Mouse (Mus musculus): ENCODE data around the gene Tdrd5.
A peak's percentile ranks its signal among the peaks of the same experiment; 100 is the strongest.
"Not testable (repeated sequence)": the region's sequence is repeated elsewhere in the genome, so short reads cannot be mapped to it uniquely, and the experiment has no call there.

Gene Tdrd5

GRCm38 (mm10) chr1:156251096-156251495 is 52.4 kb downstream of the Tdrd5 start:
- DNase-seq, result not testable (repeated sequence)

- DNase-seq, result no peak
Observed at GRCm38 (mm10) chr1:156247893-156248292, 55.6 kb downstream of the Tdrd5 start.

- DNase-seq, result no peak
Observed at GRCm38 (mm10) chr1:156241713-156242348, 61.6 kb downstream of the Tdrd5 start.

- no peak for DNase-seq
Observed at GRCm38 (mm10) chr1:156241035-156241434, 62.4 kb downstream of the Tdrd5 start.

GRCm38 (mm10) chr1:156231122-156231521 is 72.3 kb downstream of the Tdrd5 start:
- DNase-seq, result no peak

- no peak for DNase-seq
Observed at GRCm38 (mm10) chr1:156230339-156231089, 73.0 kb downstream of the Tdrd5 start.

GRCm38 (mm10) chr1:156229448-156229847 is 74.0 kb downstream of the Tdrd5 start:
- peak; percentile 44 for DNase-seq

GRCm38 (mm10) chr1:156228728-156229127 is 74.7 kb downstream of the Tdrd5 start:
- DNase-seq, result no peak

- no peak for DNase-seq
Observed at GRCm38 (mm10) chr1:156226903-156227302, 76.6 kb downstream of the Tdrd5 start.

- no peak for DNase-seq
Observed at GRCm38 (mm10) chr1:156222205-156223000, 81.1 kb downstream of the Tdrd5 start.

- peak; percentile 72 for DNase-seq
Observed at GRCm38 (mm10) chr1:156221327-156221726, 82.1 kb downstream of the Tdrd5 start.

GRCm38 (mm10) chr1:156218573-156218972 is 84.9 kb downstream of the Tdrd5 start:
- no peak for DNase-seq

GRCm38 (mm10) chr1:156217941-156218340 is 85.5 kb downstream of the Tdrd5 start:
- no peak for DNase-seq

GRCm38 (mm10) chr1:156217393-156217792 is 86.1 kb downstream of the Tdrd5 start:
- DNase-seq, result no peak

- no peak for DNase-seq
Observed at GRCm38 (mm10) chr1:156216249-156216648, 87.2 kb downstream of the Tdrd5 start.

- no peak for DNase-seq
Observed at GRCm38 (mm10) chr1:156214651-156215050, 88.8 kb downstream of the Tdrd5 start.

GRCm38 (mm10) chr1:156212923-156213322 is 90.5 kb downstream of the Tdrd5 start:
- DNase-seq, result no peak

GRCm38 (mm10) chr1:156211809-156212317 is 91.6 kb downstream of the Tdrd5 start:
- no peak for DNase-seq

Measured in kidney, adult 11 months (tissue).